Mouse (Mus musculus) lung, postnatal 0 days (tissue): ENCODE measurements at regions not wholly inside any gene's neighbourhood (a gene's known extent, or its start where the extent isn't known, plus 50 kb on each side); places are given as distances from the start of the nearest gene placed in this dataset.

Experiments used
- ATAC-seq: fragments of 200-750 bp; cut with Nextera tagmentation; 2 replicates; pipeline ENCODE4 v1.8.0; 2017; ENCODE audit warnings: moderate library complexity
- DNase-seq: peaks from one replicate; pipeline ENCODE4 v3.0.0-alpha.2; 2016; ENCODE audit warnings: low spot score
- H3K27ac ChIP-seq: fragments of 300-500 bp; sonication (generic); 2 replicates; pipeline ENCODE4 v1.5.1; 2014; ENCODE audit warnings: antibody characterized with exemption, mild to moderate bottlenecking, low read length, mixed read lengths
- H3K27me3 ChIP-seq: fragments of 300-500 bp; sonication (generic); replicated peaks from 2 replicates; pipeline ENCODE4 v1.6.1; 2014; ENCODE audit warnings: low read length, mixed read lengths; ENCODE audit not compliant: insufficient read depth
- H3K36me3 ChIP-seq: fragments of 300-500 bp; sonication (generic); 2 replicates; pipeline ENCODE4 v1.6.1; 2014; ENCODE audit warnings: low read length, mixed read lengths; ENCODE audit not compliant: insufficient read depth
- H3K4me1 ChIP-seq: fragments of 300-500 bp; sonication (generic); 2 replicates; pipeline ENCODE4 v1.6.1; 2014; ENCODE audit warnings: antibody characterized with exemption, low read depth, low read length, mixed read lengths; ENCODE audit not compliant: insufficient read depth
- H3K4me2 ChIP-seq: fragments of 300-500 bp; sonication (generic); replicated peaks from 2 replicates; pipeline ENCODE4 v1.6.1; 2014; ENCODE audit warnings: low read depth, mild to moderate bottlenecking, low read length, moderate library complexity, mixed read lengths
- H3K4me3 ChIP-seq: fragments of 300-500 bp; sonication (generic); 2 replicates; pipeline ENCODE4 v1.5.1; 2014; ENCODE audit warnings: low read depth, low read length
- H3K9ac ChIP-seq: fragments of 300-500 bp; sonication (generic); replicated peaks from 2 replicates; pipeline ENCODE4 v1.6.1; 2014; ENCODE audit warnings: low read depth, mild to moderate bottlenecking
- H3K9me3 ChIP-seq: fragments of 300-500 bp; sonication (generic); 2 replicates; pipeline ENCODE4 v1.6.1; 2016; ENCODE audit warnings: low read length, mixed read lengths
- CTCF ChIP-seq: IDR thresholded peaks from 2 replicates; pipeline ENCODE4 v1.5.1; 2016; ENCODE audit warnings: antibody characterized with exemption, mild to moderate bottlenecking
- EP300 ChIP-seq: IDR thresholded peaks from 2 replicates; pipeline ENCODE4 v1.6.1; 2016; ENCODE audit warnings: antibody characterized with exemption, mild to moderate bottlenecking, control low read depth
- WGBS: fragments of 180-500 bp; shearing (Covaris S2); extraction: QIAGEN DNeasy Blood & Tissue Kit; methylation state at CpG from one replicate; pipeline ENCODE4 v1.1.7; 2014; 5-methylcytosine and 5-hydroxymethylcytosine counted together

DNA sequence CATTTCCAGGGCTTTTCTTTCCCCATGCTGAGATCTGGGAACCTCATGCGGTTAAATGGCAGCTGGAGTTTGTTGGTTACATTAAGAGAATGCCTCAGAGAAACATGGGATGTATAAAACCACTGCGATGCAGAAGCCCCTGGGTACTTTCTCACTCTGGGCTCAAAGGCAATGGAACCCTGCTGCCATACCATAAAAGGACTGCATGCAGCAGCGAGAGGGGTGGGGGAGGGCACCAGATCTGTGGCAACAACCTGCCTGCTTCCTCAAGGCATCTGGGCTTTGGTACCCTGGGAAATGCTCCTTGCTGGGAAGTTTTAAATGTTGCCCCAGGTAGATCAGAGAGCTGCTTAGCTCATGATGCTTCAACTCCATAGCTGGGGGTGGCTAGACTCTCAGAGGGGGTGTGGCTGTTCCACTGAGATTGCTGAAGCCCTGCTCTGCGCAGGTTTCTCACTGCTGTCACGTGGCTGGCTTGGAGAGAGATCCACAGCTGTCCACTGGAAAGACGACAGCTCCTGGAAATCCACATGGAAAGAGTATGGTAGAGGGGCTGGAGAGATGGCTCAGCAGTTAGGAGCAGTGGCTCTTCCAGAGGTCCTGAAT lies 75.8 kb upstream of the Ntrk2 start:
- no peaks in the 10 kb centered on the region for H3K36me3 ChIP-seq
- H3K4me1 ChIP-seq, result no peaks in the 10 kb centered on the region
- H3K4me2 ChIP-seq, result no peak overlapping the region
- no peaks in the 10 kb centered on the region for H3K9me3 ChIP-seq
- no peak overlapping the region for H3K9ac ChIP-seq
- ATAC-seq (no peak), DNase-seq (no peak)
- TF ChIP-seq EP300 (no peak), CTCF (no peak)
- no peak overlapping the region for H3K4me3 ChIP-seq
- no peaks in the 10 kb centered on the region for H3K27me3 ChIP-seq
- H3K27ac ChIP-seq, result no peak overlapping the region
- 30% methylated on average over 6 of the region's 6 CpGs for WGBS

DNA sequence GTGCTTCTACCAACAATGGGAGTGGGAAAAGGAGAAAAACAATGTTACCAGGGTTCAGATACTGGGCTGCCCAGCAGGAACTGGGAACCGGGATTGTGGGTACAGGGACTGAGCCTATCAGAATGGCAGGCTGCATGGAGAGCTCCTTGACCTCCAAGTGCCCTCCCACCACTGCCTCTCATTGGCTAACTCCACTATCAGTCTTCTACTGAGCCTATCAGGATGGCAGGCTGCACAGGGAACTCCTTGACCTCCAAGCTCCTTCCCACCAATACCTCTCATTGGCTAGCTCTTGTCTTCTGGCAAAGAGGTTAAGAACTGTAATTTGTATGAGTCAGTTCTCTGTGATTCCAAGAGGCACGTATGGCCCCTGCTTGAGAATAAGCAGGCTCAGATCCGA lies 73.6 kb upstream of the Ntrk2 start:
- 71% methylated on average over 3 of the region's 3 CpGs for WGBS
- DNase-seq, result no peak
- Histone ChIP-seq H3K4me1 (no peaks in the 10 kb centered on the region), H3K27ac (no peak overlapping the region), H3K4me2 (no peak overlapping the region), H3K27me3 (no peaks in the 10 kb centered on the region), H3K4me3 (no peak overlapping the region), H3K9ac (no peak overlapping the region), H3K9me3 (no peaks in the 10 kb centered on the region), H3K36me3 (no peaks in the 10 kb centered on the region)
- no peak for ATAC-seq
- TF ChIP-seq EP300, result no peak

DNA sequence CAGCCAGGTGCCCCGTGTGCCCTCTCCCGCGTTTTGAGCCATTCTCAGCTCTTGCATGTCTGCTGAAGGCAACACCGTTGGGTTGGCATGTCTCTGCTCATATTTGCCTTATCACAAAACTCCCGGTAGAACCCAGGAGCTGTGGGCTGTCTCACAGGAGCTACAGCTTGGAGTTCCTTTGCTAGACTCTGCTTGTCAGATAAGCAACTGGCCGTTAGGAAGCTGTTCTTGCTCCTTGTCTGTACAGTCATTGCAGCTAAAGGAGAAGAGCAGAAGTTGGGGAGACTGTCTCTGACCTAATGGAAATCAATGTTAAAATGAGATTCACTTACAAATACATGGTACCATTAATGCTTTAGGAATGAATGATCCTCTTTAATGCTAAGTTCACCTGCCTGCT lies 72.8 kb upstream of the Ntrk2 start:
- H3K4me1 ChIP-seq, result no peaks in the 10 kb centered on the region
- no peak overlapping the region for H3K27ac ChIP-seq
- no peak overlapping the region for H3K4me3 ChIP-seq
- no peaks in the 10 kb centered on the region for H3K9me3 ChIP-seq
- WGBS, result 74% methylated on average over 6 of the region's 6 CpGs
- H3K9ac ChIP-seq, result no peak overlapping the region
- ATAC-seq (no peak), DNase-seq (no peak)
- no peaks in the 10 kb centered on the region for H3K27me3 ChIP-seq
- H3K4me2 ChIP-seq, result no peak overlapping the region
- TF ChIP-seq CTCF (no peak), EP300 (no peak)
- H3K36me3 ChIP-seq, result no peaks in the 10 kb centered on the region

DNA sequence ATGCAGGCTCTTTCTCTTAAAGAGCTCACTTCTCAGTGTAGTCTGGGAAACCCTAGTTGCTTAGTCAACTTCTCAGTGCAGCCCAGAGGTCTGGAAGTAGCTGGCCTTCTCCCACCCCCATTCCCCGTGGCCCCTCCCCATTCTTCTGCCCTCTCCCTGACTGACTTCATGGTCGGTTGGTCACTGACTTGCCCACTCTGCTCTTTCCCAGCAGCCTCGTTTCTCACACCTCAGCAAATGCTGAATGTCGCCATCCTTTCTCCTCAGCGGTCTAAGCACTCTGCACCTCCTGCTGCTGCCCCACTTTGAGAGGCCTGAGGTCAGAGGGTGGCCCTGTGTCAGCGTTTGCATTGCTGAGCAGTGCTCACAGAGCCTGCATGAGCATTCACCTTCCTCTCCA lies 70.8 kb upstream of the Ntrk2 start:
- Histone ChIP-seq H3K4me2 (no peak overlapping the region), H3K27me3 (no peaks in the 10 kb centered on the region), H3K9ac (no peak overlapping the region), H3K27ac (no peak overlapping the region), H3K4me3 (no peak overlapping the region), H3K36me3 (no peaks in the 10 kb centered on the region), H3K9me3 (no peaks in the 10 kb centered on the region), H3K4me1 (no peaks in the 10 kb centered on the region)
- TF ChIP-seq CTCF (no peak), EP300 (no peak)
- ATAC-seq (no peak), DNase-seq (no peak)
- 12% methylated on average over 6 of the region's 6 CpGs for WGBS

DNA sequence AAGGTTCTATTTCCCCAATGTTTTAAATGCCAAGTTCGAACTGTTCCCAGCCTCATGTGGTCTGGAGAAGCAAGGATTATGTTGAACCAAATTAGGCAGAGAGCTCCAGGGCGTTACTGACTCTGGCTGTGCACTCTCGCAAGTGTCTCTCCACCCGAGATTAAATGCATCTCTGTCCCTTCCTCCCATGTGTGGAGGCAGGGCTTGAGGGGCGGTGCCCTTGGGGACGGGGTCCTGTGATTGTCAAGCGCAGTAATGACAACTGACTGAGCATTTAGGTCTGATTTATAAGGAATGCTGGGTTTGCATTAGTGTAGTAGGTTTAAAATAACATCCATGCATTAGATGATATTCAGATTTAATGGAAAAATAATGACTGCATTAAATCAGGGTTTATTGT lies 65.6 kb upstream of the Ntrk2 start:
- Histone ChIP-seq H3K9me3 (no peaks in the 10 kb centered on the region), H3K27me3 (no peaks in the 10 kb centered on the region), H3K27ac (no peak overlapping the region), H3K4me1 (no peaks in the 10 kb centered on the region), H3K4me2 (no peak overlapping the region), H3K9ac (no peak overlapping the region), H3K36me3 (no peaks in the 10 kb centered on the region), H3K4me3 (no peak overlapping the region)
- TF ChIP-seq EP300 (no peak), CTCF (no peak)
- ATAC-seq (no peak), DNase-seq (no peak)
- 68% methylated on average over 7 of the region's 7 CpGs for WGBS

DNA sequence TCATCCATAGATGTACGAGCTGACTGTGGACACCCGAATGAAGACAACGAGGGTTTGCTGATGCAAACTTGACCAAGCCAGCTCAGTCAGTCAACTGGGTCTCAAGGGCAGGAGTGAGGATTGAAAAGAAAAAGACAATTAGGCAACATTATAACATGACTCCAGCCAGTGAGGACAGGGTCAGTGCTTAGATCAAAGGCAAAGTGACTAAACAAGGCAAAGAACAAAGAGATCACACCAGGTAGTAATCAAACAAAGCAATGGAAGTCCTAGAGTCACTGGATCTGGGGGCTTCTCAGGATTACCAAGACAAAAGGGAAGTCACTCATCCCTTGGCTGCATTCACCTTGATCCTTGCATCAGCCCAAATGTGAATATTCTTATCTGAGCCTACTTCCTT lies 60.3 kb upstream of the Ntrk2 start:
- WGBS, result 71% methylated on average over 3 of the region's 3 CpGs
- Histone ChIP-seq H3K4me3 (no peak overlapping the region), H3K4me2 (no peak overlapping the region), H3K27ac (no peak overlapping the region), H3K9ac (no peak overlapping the region), H3K36me3 (no peaks in the 10 kb centered on the region), H3K9me3 (no peaks in the 10 kb centered on the region), H3K4me1 (no peaks in the 10 kb centered on the region), H3K27me3 (no peaks in the 10 kb centered on the region)
- no peak for ATAC-seq
- TF ChIP-seq CTCF, result no peak
- TF ChIP-seq EP300, result no peak
- no peak for DNase-seq

DNA sequence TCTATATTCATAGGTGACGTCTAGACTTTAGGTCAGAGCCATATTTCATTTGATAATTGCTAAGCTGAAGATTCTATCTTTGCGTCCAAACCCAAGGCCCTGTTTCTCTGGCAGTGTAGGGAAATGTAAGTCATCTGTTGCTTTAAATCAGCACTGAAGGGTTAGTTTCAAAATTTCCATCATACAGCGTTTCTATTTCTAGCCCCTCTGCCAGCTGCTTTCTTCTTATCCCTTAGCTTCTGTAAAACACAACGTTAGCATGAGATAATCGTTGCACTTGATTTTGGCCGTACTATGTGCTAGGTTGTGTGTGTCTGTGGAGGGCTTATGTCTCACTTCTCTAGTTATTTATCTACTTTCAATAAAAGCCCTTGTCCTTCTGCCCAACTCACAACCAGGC lies 58.7 kb upstream of the Ntrk2 start:
- 78% methylated on average over 6 of the region's 6 CpGs for WGBS

More for the DNA sequence above, 58.7 kb upstream of the Ntrk2 start:
- no peak overlapping the region for H3K27ac ChIP-seq
- H3K36me3 ChIP-seq, result no peaks in the 10 kb centered on the region
- ATAC-seq (no peak), DNase-seq (no peak)
- H3K4me2 ChIP-seq, result no peak overlapping the region
- no peak overlapping the region for H3K9ac ChIP-seq
- no peaks in the 10 kb centered on the region for H3K4me1 ChIP-seq
- TF ChIP-seq EP300, result no peak
- no peak for TF ChIP-seq CTCF
- H3K9me3 ChIP-seq, result no peaks in the 10 kb centered on the region
- no peak overlapping the region for H3K4me3 ChIP-seq
- H3K27me3 ChIP-seq, result no peaks in the 10 kb centered on the region
